Mouse (Mus musculus) B cell, adult 2 months (primary cell): Measurements from ENCODE around the gene Zfp318.

Source experiments
- DNase-seq, 2 experiments: peaks; one replicate each; pipeline ENCODE4 v3.0.0; 2022

Zfp318 gene

GRCm38 (mm10) chr17:46383294-46384060 lies at the start of gene Zfp318:
Zfp318 (plus strand) TSS chr17:46383731.
- peak; percentile 98 for DNase-seq

DNA sequence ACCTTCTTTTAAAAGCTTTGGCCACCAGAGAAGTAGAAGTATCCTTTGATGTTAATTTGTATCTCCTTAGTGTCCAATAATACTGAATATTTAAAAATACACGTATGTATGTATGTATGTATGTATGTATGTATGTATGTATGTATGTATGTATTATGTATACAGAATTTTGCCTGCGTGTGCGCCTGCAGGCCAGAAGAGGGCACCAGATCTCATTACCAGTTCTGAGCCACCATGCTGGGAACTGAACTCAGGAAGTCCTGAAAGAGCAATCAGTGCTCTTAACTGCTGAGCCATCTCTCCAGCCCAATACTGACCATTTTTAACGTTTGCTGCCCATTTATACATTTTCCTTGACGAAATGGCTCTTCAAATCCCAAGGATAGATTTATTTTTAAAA lies 47.1 kb upstream of the Zfp318 start:
- DNase-seq = peak; percentile 52 to 59

GRCm38 (mm10) chr17:46341208-46341607 lies 42.3 kb upstream of the Zfp318 start:
- DNase-seq = peak; percentile 45 to 58

GRCm38 (mm10) chr17:46351026-46351700 lies 32.4 kb upstream of the Zfp318 start:
- no peak for DNase-seq

GRCm38 (mm10) chr17:46371783-46372182 lies 11.7 kb upstream of the Zfp318 start:
- peak; percentile 74 to 79 for DNase-seq

DNA sequence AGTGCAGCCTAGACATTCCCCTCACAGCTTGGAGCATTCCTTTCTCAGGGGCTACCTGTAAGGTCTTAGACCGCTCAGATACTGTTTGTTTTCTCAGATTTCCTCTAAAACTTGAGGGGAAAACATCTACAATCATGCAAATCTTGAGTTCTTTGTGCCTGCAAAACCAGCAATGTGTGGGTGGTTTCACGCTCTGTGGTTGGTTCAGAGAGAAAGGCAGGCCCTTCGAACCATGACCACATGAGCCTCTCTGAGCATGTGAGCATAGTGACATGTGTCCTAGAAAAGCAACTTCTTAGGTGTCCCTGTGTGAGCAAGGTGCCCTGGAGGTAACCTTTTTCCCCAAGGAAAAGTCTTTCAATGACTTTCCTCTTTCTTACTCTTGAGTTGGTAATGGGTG lies 5.0 kb upstream of the Zfp318 start:
- peak; percentile 68 to 73 for DNase-seq

GRCm38 (mm10) chr17:46384061-46384801 lies 700 bp downstream of the Zfp318 start:
- peak; percentile 34 to 51 for DNase-seq

GRCm38 (mm10) chr17:46388200-46388599 lies 4.7 kb downstream of the Zfp318 start:
- peak; percentile 64 to 73 for DNase-seq

GRCm38 (mm10) chr17:46393012-46393411 lies 9.5 kb downstream of the Zfp318 start:
- peak; percentile 64 to 74 for DNase-seq

GRCm38 (mm10) chr17:46394631-46395030 lies 11.1 kb downstream of the Zfp318 start:
- no peak for DNase-seq

DNA sequence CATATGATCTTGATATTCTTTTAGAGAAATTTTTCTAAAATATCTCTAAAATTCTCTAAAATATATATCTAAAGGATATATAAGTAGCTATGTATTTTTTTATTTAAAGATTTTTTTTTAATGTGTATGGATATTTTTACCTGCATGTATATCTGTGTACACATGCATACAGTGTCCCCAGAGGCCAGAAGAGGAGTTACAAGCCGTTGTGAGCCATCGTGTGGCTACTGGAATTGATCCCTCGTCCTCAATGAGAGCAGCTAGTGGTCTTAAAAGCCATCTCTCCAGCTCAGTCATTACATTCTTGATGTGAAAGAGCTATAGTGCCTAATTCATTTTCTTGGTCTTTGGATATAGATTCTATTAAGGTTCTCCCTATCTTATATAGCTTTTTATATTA lies 24.9 kb downstream of the Zfp318 start:
- peak; percentile 24 to 27 for DNase-seq

DNA sequence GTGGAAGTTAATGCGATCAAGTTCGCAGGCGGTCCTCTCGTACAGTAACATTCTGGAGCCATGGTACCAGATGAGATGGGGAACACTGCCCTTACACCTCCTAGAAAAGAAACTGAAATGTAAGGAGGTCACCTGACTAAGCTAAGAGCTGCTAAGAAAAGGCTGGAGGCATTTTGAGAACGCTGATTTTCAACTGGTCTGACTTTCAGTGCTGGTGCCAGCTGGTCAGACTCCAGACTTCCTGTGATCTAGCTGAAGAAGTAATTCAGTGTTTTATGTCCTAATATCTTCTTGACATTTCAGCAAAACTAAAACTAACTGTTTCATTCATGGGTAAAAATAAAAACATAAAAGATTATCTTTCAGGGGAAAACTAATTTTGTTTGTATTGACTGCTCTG lies 35.1 kb downstream of the Zfp318 start:
- DNase-seq = no peak

DNA sequence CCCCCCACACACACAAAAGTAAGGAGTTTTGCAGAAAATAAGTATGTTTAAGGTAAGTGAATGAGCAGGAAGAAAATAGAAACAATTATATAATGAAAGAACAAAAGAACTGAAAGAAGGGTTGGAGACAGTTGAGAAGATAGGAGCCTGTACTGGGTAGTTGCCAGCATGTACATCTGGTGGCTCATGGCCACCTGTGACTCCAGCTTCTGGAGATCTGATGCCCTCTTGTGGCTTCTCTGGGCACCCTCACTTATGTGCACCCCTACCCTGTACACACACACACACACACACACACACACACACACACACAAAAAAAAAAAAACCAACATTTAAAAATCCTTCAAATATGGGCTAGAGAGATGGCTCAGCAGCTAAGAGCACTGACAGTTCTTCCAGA lies 36.2 kb downstream of the Zfp318 start:
- peak in 1 of 2 experiments; percentile 23 for DNase-seq

- no peak for DNase-seq
Measured at GRCm38 (mm10) chr17:46426496-46426895, 43.0 kb downstream of the Zfp318 start.

DNA sequence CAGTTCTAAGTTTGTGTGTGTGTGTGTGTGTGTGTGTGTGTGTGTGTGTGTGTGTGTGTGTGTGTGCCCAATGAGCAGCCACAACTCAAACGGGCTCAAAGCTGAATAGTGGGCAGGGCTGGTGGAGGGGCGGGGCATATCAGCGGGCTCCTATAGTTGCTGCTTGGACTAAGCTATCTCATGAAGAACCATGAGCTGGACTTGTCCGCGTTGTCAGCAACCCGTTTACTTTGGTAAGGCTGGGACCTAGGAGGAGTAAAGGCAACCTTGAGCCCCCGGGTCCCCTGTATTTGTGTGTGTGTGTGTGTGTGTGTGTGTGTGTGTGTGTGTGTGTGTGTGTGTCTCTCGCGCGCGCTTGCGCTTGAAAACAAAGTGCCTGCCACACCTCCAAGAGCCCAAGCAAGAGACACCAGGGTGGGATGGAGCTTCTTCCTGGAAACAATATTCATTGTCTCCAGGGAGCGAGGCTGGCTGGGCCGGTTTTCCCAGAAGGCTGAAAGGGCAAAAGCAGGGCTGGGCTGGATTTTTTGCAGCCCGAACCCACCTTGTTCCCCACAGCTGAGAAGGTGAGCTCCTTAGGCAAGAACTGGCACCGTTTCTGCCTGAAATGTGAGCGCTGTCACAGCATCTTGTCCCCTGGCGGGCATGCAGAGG lies 45.4 kb downstream of the Zfp318 start, which contains the start of gene Crip3:
Crip3 (plus strand) TSS at position 166 of the 654 bp plus-strand sequence.
- DNase-seq = no peak

DNA sequence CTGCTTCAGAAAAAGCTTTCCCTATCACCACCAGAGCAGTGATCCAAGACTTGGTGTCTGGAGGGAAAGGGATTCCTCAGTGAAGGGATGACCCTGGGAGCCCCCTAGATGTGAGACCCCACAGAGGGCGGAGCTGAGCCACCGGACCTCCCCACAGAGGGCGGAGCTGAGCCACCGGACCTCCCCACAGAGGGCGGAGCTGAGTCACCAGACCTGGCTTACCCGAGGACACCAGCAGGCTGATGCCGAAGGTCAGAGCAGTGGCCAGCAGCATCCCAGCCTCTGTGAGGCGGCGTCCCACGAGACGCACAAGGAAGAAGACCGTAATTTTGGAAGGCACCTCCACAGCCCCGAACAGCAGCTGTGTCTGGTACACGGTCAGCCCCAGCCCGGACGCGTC lies 50.1 kb downstream of the Zfp318 start:
- peak; percentile 46 to 51 for DNase-seq

- peak; percentile 50 for DNase-seq
Measured at GRCm38 (mm10) chr17:46436672-46437366, 53.3 kb downstream of the Zfp318 start.

- no peak for DNase-seq
Measured at GRCm38 (mm10) chr17:46438298-46438873, 54.9 kb downstream of the Zfp318 start, which contains the start of gene Slc22a7. Slc22a7 (minus strand) TSS chr17:46438457.

- no peak for DNase-seq
Measured at GRCm38 (mm10) chr17:46439176-46439575, 55.6 kb downstream of the Zfp318 start.

- no peak for DNase-seq
Measured at GRCm38 (mm10) chr17:46444839-46445579, 61.5 kb downstream of the Zfp318 start.

- no peak for DNase-seq
Measured at GRCm38 (mm10) chr17:46446264-46446663, 62.7 kb downstream of the Zfp318 start.
